Mouse (Mus musculus) gastrocnemius, adult 2 months (tissue): Measurements from ENCODE around the gene D930048N14Rik. TPM values are rescaled to one million over a fixed set of nuclear protein-coding genes. Genes with fewer than 3 reads are reported as not detected.
"Not testable (repeated sequence)": the region's sequence is repeated elsewhere in the genome, so short reads cannot be mapped to it uniquely, and the experiment has no call there.

Experiments
- DNase-seq: peaks from one replicate; pipeline ENCODE4 v3.0.0; 2022
- H3K27ac ChIP-seq: fragments of 200-600 bp; 2 replicates; pipeline ENCODE4 v1.8.1; 2022; ENCODE audit warnings: mild to moderate bottlenecking
- H3K4me3 ChIP-seq: fragments of 200-600 bp; 2 replicates; pipeline ENCODE4 v1.8.1; 2022; ENCODE audit warnings: mild to moderate bottlenecking, moderate library complexity
- CTCF ChIP-seq: fragments of 200-600 bp; IDR thresholded peaks from 2 replicates; pipeline ENCODE4 v1.8.1; 2022; ENCODE audit warnings: antibody characterized with exemption, mild to moderate bottlenecking, moderate library complexity
- intact Hi-C: fragments of 180-260 bp; cut with DNase I; formaldehyde crosslinking; loops from one replicate; pipeline ENCODE4 v1.15.1; 2025
- total RNA-seq, 2 experiments: library from RNA; stranded (reverse); gene quantifications; 2 replicates each; pipeline ENCODE4 v1.2.3; 2021

Gene D930048N14Rik
- total RNA-seq, 2 experiments from 2014 or later = 0.20 to 0.31 TPM

- DNase-seq = no peak
- intact Hi-C loops = loop anchor here (10.0 kb wide), 1 partner anchor 405 kb away; the partner anchor contains the start of gene Col23a1
- peak overlapping the region; percentile 95 for H3K4me3 ChIP-seq
- no peak for TF ChIP-seq CTCF
- peak overlapping the region; percentile 96 for H3K27ac ChIP-seq
Measured at GRCm38 (mm10) chr11:51689343-51689742, 38.6 kb downstream of the D930048N14Rik start.

DNA sequence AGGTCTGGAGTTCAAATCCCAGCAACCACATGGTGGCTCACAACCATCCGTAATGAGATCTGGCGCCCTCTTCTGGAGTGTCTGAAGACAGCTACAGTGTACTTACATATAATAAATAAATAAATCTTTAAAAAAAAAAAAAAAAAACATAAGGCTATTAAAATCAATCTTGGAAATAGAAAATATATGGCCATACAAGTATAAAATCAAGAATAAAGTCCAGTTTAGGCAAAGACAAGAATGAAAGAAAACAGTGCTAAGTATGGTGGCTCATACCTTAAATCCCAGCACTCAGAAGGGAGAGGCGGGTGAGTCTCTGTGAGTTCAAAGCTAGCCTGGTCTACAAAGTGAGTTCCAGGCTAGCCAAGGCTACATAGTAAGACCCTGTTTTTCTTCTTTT is 39.8 kb downstream of the D930048N14Rik start:
- H3K27ac ChIP-seq, H3K4me3 ChIP-seq, intact Hi-C loops, DNase-seq: not testable (repeated sequence)
- TF ChIP-seq CTCF = 0 out of 2 replicates have a peak, but pooled peaks have one; percentile 4

GRCm38 (mm10) chr11:51694984-51695383 is 44.2 kb downstream of the D930048N14Rik start:
- no peak overlapping the region for H3K27ac ChIP-seq
- TF ChIP-seq CTCF = no peak
- no peak for DNase-seq
- H3K4me3 ChIP-seq = no peak overlapping the region
- intact Hi-C loops = no loop called here

DNA sequence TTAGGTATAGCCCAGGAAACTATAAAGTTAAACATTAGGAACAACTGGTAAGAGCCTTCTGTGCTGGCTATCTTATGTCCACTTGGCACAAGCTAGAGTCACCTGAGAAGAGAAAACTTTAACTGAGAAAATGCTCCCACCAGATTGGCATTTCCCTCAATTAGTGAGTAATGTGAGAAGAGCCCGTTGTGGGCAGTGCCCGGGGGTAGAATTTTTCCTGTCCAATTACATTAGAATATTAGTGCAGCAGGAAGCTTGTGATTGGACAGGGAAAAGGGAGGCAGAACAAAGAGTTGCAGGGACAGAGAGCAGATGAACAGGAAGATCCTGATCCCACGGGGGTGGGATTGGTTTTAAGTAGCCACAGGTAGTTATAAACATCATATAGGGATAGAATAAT is 52.1 kb downstream of the D930048N14Rik start:
- no peak overlapping the region for H3K4me3 ChIP-seq
- no peak for TF ChIP-seq CTCF
- intact Hi-C loops = no loop called here
- peak overlapping the region; percentile 12; the same call in 1 of the 2 replicates for H3K27ac ChIP-seq
- no peak for DNase-seq

DNA sequence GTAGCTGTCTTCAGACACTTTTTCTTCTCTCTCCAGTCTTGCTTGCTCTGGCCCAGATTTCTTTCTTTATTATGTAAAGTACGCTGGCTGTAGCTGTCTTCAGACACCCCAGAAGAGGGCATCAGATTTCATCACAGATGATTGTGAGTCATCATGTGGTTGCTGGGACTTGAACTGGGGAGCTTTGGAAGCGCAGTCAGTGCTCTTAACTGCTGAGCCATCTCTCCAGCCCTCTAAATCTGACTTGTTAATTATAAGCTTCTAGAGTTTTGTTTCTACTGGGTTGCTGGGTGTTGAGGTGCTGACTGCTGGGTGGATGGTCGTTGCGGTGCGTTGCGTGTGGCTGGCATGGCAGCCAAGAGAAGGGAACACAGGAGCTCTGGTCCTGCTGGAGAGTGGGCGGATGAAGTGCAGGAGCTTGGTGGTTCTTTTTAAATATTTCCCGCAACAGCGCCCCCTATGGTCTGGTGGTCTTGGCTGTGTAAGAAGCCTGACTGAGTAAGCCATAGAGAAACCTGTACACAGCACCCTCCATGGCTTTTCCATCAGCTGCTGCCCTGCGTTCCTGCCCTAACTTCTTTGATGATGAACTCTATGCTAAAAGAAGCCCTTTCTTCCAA is 52.7 kb downstream of the D930048N14Rik start:
- peak; percentile 30 for DNase-seq

GRCm38 (mm10) chr11:51706451-51706850 is 55.7 kb downstream of the D930048N14Rik start:
- intact Hi-C loops = no loop called here
- no peak for DNase-seq
- TF ChIP-seq CTCF = no peak
- Histone ChIP-seq H3K4me3 (no peak overlapping the region), H3K27ac (no peak overlapping the region; the same call in 1 of the 2 replicates)

More for the DNA sequence above, 52.7 kb downstream of the D930048N14Rik start:
- intact Hi-C loops = no loop called here
- no peak overlapping the region for H3K4me3 ChIP-seq
- H3K27ac ChIP-seq = no peak overlapping the region
- TF ChIP-seq CTCF = peak; percentile 43; the same call in 1 of the 2 replicates

GRCm38 (mm10) chr11:51707080-51707479 is 56.3 kb downstream of the D930048N14Rik start:
- TF ChIP-seq CTCF = no peak
- no peak overlapping the region for H3K4me3 ChIP-seq
- intact Hi-C loops = no loop called here
- no peak for DNase-seq
- no peak overlapping the region for H3K27ac ChIP-seq

Other genes with a start within 250 kb of the D930048N14Rik start
- gene Phykpl, start 66.2 kb upstream of the D930048N14Rik start, total RNA-seq = 10 to 100 TPM; 15.5 to 15.8 TPM
- 100 to 1,000 TPM in 1 of 2 experiments, 10 to 100 TPM in 1; 95.0 to 112 TPM for gene Hnrnpab, start 44.1 kb upstream of the D930048N14Rik start, total RNA-seq
- gene Nhp2, start 31.2 kb upstream of the D930048N14Rik start, total RNA-seq = 10 to 100 TPM; 24.9 to 25.7 TPM
- 10 to 100 TPM; 11.4 to 11.6 TPM for gene Rmnd5b, start 15.1 kb upstream of the D930048N14Rik start, total RNA-seq
- gene N4bp3, start 112 bp upstream of the D930048N14Rik start, total RNA-seq = 1 to 10 TPM; 2.7 to 4.2 TPM
- gene 0610009B22Rik, start 37.9 kb downstream of the D930048N14Rik start, total RNA-seq = 10 to 100 TPM; 42.1 to 43.2 TPM
- 10 to 100 TPM; 41.1 to 56.0 TPM for gene Sec24a, start 112.7 kb downstream of the D930048N14Rik start, total RNA-seq
- gene Sar1b, start 112.7 kb downstream of the D930048N14Rik start, total RNA-seq = 100 to 1,000 TPM; 439 to 509 TPM
- gene Jade2, start 206.7 kb downstream of the D930048N14Rik start, total RNA-seq = 1 to 10 TPM; 7.8 to 7.9 TPM